Mouse (Mus musculus) cerebellum, adult 2 months (tissue): ENCODE measurements around the gene Pcnx.

Experiments
- CTCF ChIP-seq: fragments of 200-500 bp; IDR thresholded peaks from 2 replicates; pipeline ENCODE4 v1.5.1; 2011; ENCODE audit warnings: low read depth, mild to moderate bottlenecking, control low read depth, low read length, moderate library complexity, borderline replicate concordance; ENCODE audit not compliant: insufficient read depth
- POLR2A ChIP-seq: fragments of 200-500 bp; IDR thresholded peaks from 2 replicates; pipeline ENCODE4 v1.6.1; 2011; ENCODE audit warnings: low read length, control low read depth, borderline replicate concordance; ENCODE audit not compliant: insufficient read depth

GRCm38 (mm10) chr12:81883255-81884106 lies 23.7 kb downstream of the Pcnx start:
- TF ChIP-seq CTCF: no peak
- TF ChIP-seq POLR2A: no peak
